In the genomic region with DNA sequence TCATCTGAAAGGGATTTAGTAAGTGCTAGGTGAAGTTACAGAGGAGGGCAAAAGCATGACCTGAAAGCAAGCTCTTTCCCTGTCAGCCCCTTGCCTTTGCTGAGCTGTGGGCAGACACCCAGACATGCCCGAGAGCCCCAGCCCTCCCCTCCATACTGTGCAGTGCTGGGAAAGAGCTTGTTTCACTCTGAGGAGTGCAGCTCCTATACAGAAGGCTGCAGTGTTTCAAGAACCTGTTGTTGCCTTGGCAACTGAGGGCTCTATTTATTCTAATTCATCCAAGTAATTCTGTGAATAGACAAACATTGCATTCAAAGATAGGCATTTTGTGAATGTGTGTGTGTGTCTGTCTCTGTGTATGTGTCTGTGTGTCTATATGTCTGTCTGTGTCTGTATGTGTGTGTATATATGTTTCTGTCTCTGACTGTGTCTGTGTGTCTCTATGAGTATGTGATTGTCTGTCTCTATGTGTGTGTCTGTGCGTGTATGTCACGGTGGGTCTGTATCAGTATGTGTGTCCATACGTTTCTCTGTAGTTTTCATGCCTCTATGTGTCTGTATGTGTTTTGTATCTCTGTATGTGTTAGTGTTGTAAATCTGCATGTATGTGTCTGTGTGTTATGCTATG, we compare ENCODE assay signal across 8 mouse cellular contexts. TPM values are rescaled to one million over a fixed set of nuclear protein-coding genes. Genes with fewer than 3 reads are reported as not detected.
A peak's percentile ranks its signal among the peaks of the same experiment; 100 is the strongest.
DNase-seq lines count a peak whose midpoint lies in the region; ATAC-seq lines count a peak whose summit lies in the region.

No protein-coding gene starts in this region.

- H3K9ac ChIP-seq in hindbrain, embryonic 16.5 days (ENCODE audit: low read depth, low read length) = no peak overlapping the region

- no peak overlapping the region for H3K4me3 ChIP-seq in hindbrain, embryonic 16.5 days (ENCODE audit: low read length)

- no peaks in the 10 kb centered on the region for H3K27me3 ChIP-seq in hindbrain, embryonic 16.5 days (replicated peaks; ENCODE audit: control insufficient read depth, insufficient read depth, low read length)

- no peak overlapping the region for H3K4me2 ChIP-seq in hindbrain, embryonic 16.5 days (ENCODE audit: low read length)

- H3K27ac ChIP-seq in hindbrain, embryonic 16.5 days (ENCODE audit: low read depth, low read length) = peak overlapping the region; percentile 39; the same call in 1 of the 2 replicates

- 0 out of 2 replicates have a peak, but pooled peaks cover 2% of the 10 kb centered on the region for H3K36me3 ChIP-seq in hindbrain, embryonic 16.5 days (ENCODE audit: control insufficient read depth, insufficient read depth, low read length)

- DNase-seq in heart, adult 11 months = peak; percentile 24
- DNase-seq in heart, postnatal 4 days = no peak
- peak; percentile 15 for DNase-seq in right cerebral cortex, postnatal 14 days
- no peak for DNase-seq in right cerebral cortex, postnatal 36 days (ENCODE audit: low spot score in 2 of 2)
- DNase-seq in testis, postnatal 10 days (ENCODE audit: low spot score) = no peak
- no peak for DNase-seq in heart, adult 18-20 months
- DNase-seq in urinary bladder, adult 2 months (ENCODE audit: low spot score) = no peak

- peak; percentile 98 for ATAC-seq in hindbrain, embryonic 16.5 days

- H3K9me3 ChIP-seq in hindbrain, embryonic 16.5 days (ENCODE audit: control insufficient read depth, low read length) = no peaks in the 10 kb centered on the region

- 19% methylated on average over 4 of the region's 4 CpGs for WGBS in hindbrain, embryonic 16.5 days

- no peaks in the 10 kb centered on the region for H3K4me1 ChIP-seq in hindbrain, embryonic 16.5 days (ENCODE audit: control insufficient read depth, insufficient read depth, low read depth, low read length)

RNA-seq across cellular contexts. Expression of gene Rpe, which starts 45.4 kb away (rescaled TPM):
- 10 to 100 TPM; 16.7 to 19.2 TPM for total RNA-seq in heart, postnatal 4 days (2021)
- polyA plus RNA-seq in hindbrain, embryonic 16.5 days (2015; fragmentation: Nextera tagmentation; extraction: Ambion mirVana) = 40.4 and 42.8 TPM in 2 replicates
- 10 to 100 TPM; 12.3 to 13.1 TPM for total RNA-seq in heart, adult 18-20 months (2021)
- 27.0 and 31.1 TPM in 2 replicates for polyA plus RNA-seq in urinary bladder, adult 2 months (2012; rRNA removed)

Comparison
In these comparisons a context has a peak if more than half of its experiments do, and no peak if none do; other contexts are left out.
1. DNase-seq: peak in heart, adult 11 months (single experiment) and right cerebral cortex, postnatal 14 days (single experiment); none in heart, postnatal 4 days (single experiment), right cerebral cortex, postnatal 36 days (0 of 2), testis, postnatal 10 days (single experiment), heart, adult 18-20 months (0 of 2) and urinary bladder, adult 2 months (single experiment).